Mouse (Mus musculus) left cerebral cortex, postnatal 14 days (tissue): ENCODE results near the gene Sntb2. TPM values are rescaled to one million over a fixed set of nuclear protein-coding genes. Genes with fewer than 3 reads are reported as not detected.

Experiments used
- DNase-seq, 2 experiments: peaks; one replicate each; pipeline ENCODE4 v3.0.0; 2021 to 2022; ENCODE audit warnings: low spot score in 2 of 2, mixed read lengths in 1 of 2
- intact Hi-C: fragments of 180-260 bp; cut with DNase I; formaldehyde crosslinking; loops from one replicate; pipeline ENCODE4 v1.15.1; 2025
- long read RNA-seq, 2 experiments: library from polyadenylated mRNA; stranded (forward); transcript quantifications; one replicate each; pipeline ENCODE4 v2.0.0; 2021
- total RNA-seq, 2 experiments: library from RNA; stranded (reverse); gene quantifications; 2 replicates each; pipeline ENCODE4 v1.2.3; 2021

Sntb2 gene
- total RNA-seq: 10 to 100 TPM in 1 of 2 experiments, 1 to 10 TPM in 1; 8.1 to 10.7 TPM
- long read RNA-seq, experiment 1, full-length matches to known transcripts: 1 of 1 reads
- long read RNA-seq, experiment 1, partial matches to known transcripts: 0 of 1 reads
- long read RNA-seq, experiment 1, other reads (novel, unspliced or antisense): 0 of 1 reads
- long read RNA-seq, experiment 2: 0 reads

GRCm38 (mm10) chr8:106935324-106935869, at the start of gene Sntb2:
Gene Sntb2 (plus strand): TSS chr8:106935750.
- intact Hi-C loops: loop anchor here (5.0 kb wide), 2 partner anchors 52 to 67 kb away; no protein-coding TSS in a partner anchor
- DNase-seq: peak; percentile 81 to 84

- intact Hi-C loops: loop anchor here (5.0 kb wide), 1 partner anchor 190 kb away; no protein-coding TSS in a partner anchor
- DNase-seq: peak; percentile 72 to 88
Observed at GRCm38 (mm10) chr8:106887336-106888189, 48.0 kb upstream of the Sntb2 start.

- intact Hi-C loops: loop anchor here (5.0 kb wide), 1 partner anchor 192 kb away; no protein-coding TSS in a partner anchor
- DNase-seq: no peak
Observed at GRCm38 (mm10) chr8:106888803-106889202, 46.7 kb upstream of the Sntb2 start.

GRCm38 (mm10) chr8:106892210-106892805, 43.2 kb upstream of the Sntb2 start:
- DNase-seq: no peak
- intact Hi-C loops: loop anchor here (2.0 kb wide), 1 partner anchor 174 kb away; no protein-coding TSS in a partner anchor

- intact Hi-C loops: loop anchor here (2.0 kb wide), 1 partner anchor 174 kb away; no protein-coding TSS in a partner anchor
- peak in 1 of 2 experiments; percentile 16 for DNase-seq
Observed at GRCm38 (mm10) chr8:106892806-106893451, 42.6 kb upstream of the Sntb2 start.

- intact Hi-C loops: loop anchor here (2.0 kb wide), 1 partner anchor 175 kb away; no protein-coding TSS in a partner anchor
- peak; percentile 67 to 86 for DNase-seq
Observed at GRCm38 (mm10) chr8:106893481-106894156, 41.9 kb upstream of the Sntb2 start, which contains the start of gene Utp4. Gene Utp4 (plus strand): TSS chr8:106893636.

GRCm38 (mm10) chr8:106899473-106899872, 36.1 kb upstream of the Sntb2 start:
- intact Hi-C loops: no loop called here
- DNase-seq: no peak

GRCm38 (mm10) chr8:106905727-106906480, 29.6 kb upstream of the Sntb2 start:
- DNase-seq: peak; percentile 62 to 67
- intact Hi-C loops: no loop called here

GRCm38 (mm10) chr8:106906635-106907034, 28.9 kb upstream of the Sntb2 start:
- DNase-seq: no peak
- intact Hi-C loops: no loop called here

GRCm38 (mm10) chr8:106907450-106907849, 28.1 kb upstream of the Sntb2 start:
- intact Hi-C loops: no loop called here
- DNase-seq: no peak

GRCm38 (mm10) chr8:106908291-106908690, 27.3 kb upstream of the Sntb2 start:
- intact Hi-C loops: no loop called here
- DNase-seq: no peak

GRCm38 (mm10) chr8:106913631-106914030, 21.9 kb upstream of the Sntb2 start:
- intact Hi-C loops: no loop called here
- DNase-seq: no peak

- DNase-seq: peak; percentile 59 to 66
- intact Hi-C loops: no loop called here
Observed at GRCm38 (mm10) chr8:106919721-106920394, 15.7 kb upstream of the Sntb2 start.

- no peak for DNase-seq
Observed at GRCm38 (mm10) chr8:106920395-106920741, 15.2 kb upstream of the Sntb2 start.

GRCm38 (mm10) chr8:106924057-106924456, 11.5 kb upstream of the Sntb2 start:
- intact Hi-C loops: no loop called here
- DNase-seq: no peak

More at GRCm38 (mm10) chr8:106920395-106920741, 15.2 kb upstream of the Sntb2 start:
- intact Hi-C loops: no loop called here

GRCm38 (mm10) chr8:106924904-106925349, 10.6 kb upstream of the Sntb2 start:
- intact Hi-C loops: no loop called here
- DNase-seq: no peak

- intact Hi-C loops: no loop called here
- DNase-seq: no peak
Observed at GRCm38 (mm10) chr8:106925446-106925845, 10.1 kb upstream of the Sntb2 start.
